Mouse (Mus musculus): ENCODE results near the gene Mfsd12. TPM values are rescaled to one million over a fixed set of nuclear protein-coding genes. Genes with fewer than 3 reads are reported as not detected.

Gene Mfsd12
- polyA plus RNA-seq, 1 experiment: 15.6 TPM

GRCm38 (mm10) chr10:81320550-81321347 lies 36.5 kb upstream of the Mfsd12 start, which contains the start of gene Cactin:
Cactin (plus strand) TSS chr10:81321103.
- TF ChIP-seq CTCF (IDR thresholded peaks at IDR 0.05; ENCODE audit: borderline replicate concordance, extremely low read depth, insufficient read depth, insufficient read length): peak; percentile 16; the same call in 1 of the 2 replicates
- peak; percentile 76 for TF ChIP-seq POLR2A (IDR thresholded peaks at IDR 0.05; ENCODE audit: borderline replicate concordance, extremely low read depth, insufficient read depth, insufficient read length, poor library complexity, severe bottlenecking)

GRCm38 (mm10) chr10:81321436-81321835 lies 35.9 kb upstream of the Mfsd12 start:
- TF ChIP-seq CTCF (IDR thresholded peaks at IDR 0.05; ENCODE audit: borderline replicate concordance, extremely low read depth, insufficient read depth, insufficient read length) (no peak), POLR2A (IDR thresholded peaks at IDR 0.05; ENCODE audit: borderline replicate concordance, extremely low read depth, insufficient read depth, insufficient read length, poor library complexity, severe bottlenecking) (no peak)
- DNase-seq (ENCODE audit: low read depth): no peak

More at GRCm38 (mm10) chr10:81320550-81321347, 36.5 kb upstream of the Mfsd12 start, which contains the start of gene Cactin:
- DNase-seq (ENCODE audit: low read depth): peak; percentile 100

GRCm38 (mm10) chr10:81322444-81322843 lies 34.8 kb upstream of the Mfsd12 start:
- DNase-seq (ENCODE audit: low read depth): no peak
- TF ChIP-seq POLR2A (IDR thresholded peaks at IDR 0.05; ENCODE audit: borderline replicate concordance, extremely low read depth, insufficient read depth, insufficient read length, poor library complexity, severe bottlenecking) (no peak), CTCF (IDR thresholded peaks at IDR 0.05; ENCODE audit: borderline replicate concordance, extremely low read depth, insufficient read depth, insufficient read length) (no peak)

- no peak for TF ChIP-seq POLR2A (IDR thresholded peaks at IDR 0.05; ENCODE audit: borderline replicate concordance, extremely low read depth, insufficient read depth, insufficient read length, poor library complexity, severe bottlenecking)
- no peak for DNase-seq (ENCODE audit: low read depth)
These were observed 34.0 kb upstream of the Mfsd12 start for GRCm38 (mm10) chr10:81323141-81323775.

GRCm38 (mm10) chr10:81323791-81324530 lies 33.3 kb upstream of the Mfsd12 start:
- no peak for DNase-seq (ENCODE audit: low read depth)
- TF ChIP-seq POLR2A (IDR thresholded peaks at IDR 0.05; ENCODE audit: borderline replicate concordance, extremely low read depth, insufficient read depth, insufficient read length, poor library complexity, severe bottlenecking) (no peak), CTCF (IDR thresholded peaks at IDR 0.05; ENCODE audit: borderline replicate concordance, extremely low read depth, insufficient read depth, insufficient read length) (no peak)

- TF ChIP-seq CTCF (IDR thresholded peaks at IDR 0.05; ENCODE audit: borderline replicate concordance, extremely low read depth, insufficient read depth, insufficient read length) (no peak), POLR2A (IDR thresholded peaks at IDR 0.05; ENCODE audit: borderline replicate concordance, extremely low read depth, insufficient read depth, insufficient read length, poor library complexity, severe bottlenecking) (no peak)
- DNase-seq (ENCODE audit: low read depth): no peak
These were observed 32.1 kb upstream of the Mfsd12 start for GRCm38 (mm10) chr10:81325176-81325575.

GRCm38 (mm10) chr10:81325781-81326180 lies 31.5 kb upstream of the Mfsd12 start:
- TF ChIP-seq CTCF (IDR thresholded peaks at IDR 0.05; ENCODE audit: borderline replicate concordance, extremely low read depth, insufficient read depth, insufficient read length): no peak
- TF ChIP-seq POLR2A (IDR thresholded peaks at IDR 0.05; ENCODE audit: borderline replicate concordance, extremely low read depth, insufficient read depth, insufficient read length, poor library complexity, severe bottlenecking): no peak
- no peak for DNase-seq (ENCODE audit: low read depth)

- no peak for TF ChIP-seq POLR2A (IDR thresholded peaks at IDR 0.05; ENCODE audit: borderline replicate concordance, extremely low read depth, insufficient read depth, insufficient read length, poor library complexity, severe bottlenecking)
- no peak for TF ChIP-seq CTCF (IDR thresholded peaks at IDR 0.05; ENCODE audit: borderline replicate concordance, extremely low read depth, insufficient read depth, insufficient read length)
- no peak for DNase-seq (ENCODE audit: low read depth)
These were observed 30.4 kb upstream of the Mfsd12 start for GRCm38 (mm10) chr10:81326858-81327257.

- TF ChIP-seq POLR2A (IDR thresholded peaks at IDR 0.05; ENCODE audit: borderline replicate concordance, extremely low read depth, insufficient read depth, insufficient read length, poor library complexity, severe bottlenecking) (no peak), CTCF (IDR thresholded peaks at IDR 0.05; ENCODE audit: borderline replicate concordance, extremely low read depth, insufficient read depth, insufficient read length) (no peak)
- DNase-seq (ENCODE audit: low read depth): no peak
These were observed 29.3 kb upstream of the Mfsd12 start for GRCm38 (mm10) chr10:81327959-81328358.

- no peak for TF ChIP-seq POLR2A (IDR thresholded peaks at IDR 0.05; ENCODE audit: borderline replicate concordance, extremely low read depth, insufficient read depth, insufficient read length, poor library complexity, severe bottlenecking)
- TF ChIP-seq CTCF (IDR thresholded peaks at IDR 0.05; ENCODE audit: borderline replicate concordance, extremely low read depth, insufficient read depth, insufficient read length): no peak
- DNase-seq (ENCODE audit: low read depth): no peak
These were observed 28.9 kb upstream of the Mfsd12 start, which contains the start of gene Tbxa2r for GRCm38 (mm10) chr10:81328386-81328785. Tbxa2r (plus strand) TSS chr10:81328731.

All from brain, embryonic 14.5 days (tissue).